Mouse (Mus musculus): ENCODE data around the gene Creld1.

DNA sequence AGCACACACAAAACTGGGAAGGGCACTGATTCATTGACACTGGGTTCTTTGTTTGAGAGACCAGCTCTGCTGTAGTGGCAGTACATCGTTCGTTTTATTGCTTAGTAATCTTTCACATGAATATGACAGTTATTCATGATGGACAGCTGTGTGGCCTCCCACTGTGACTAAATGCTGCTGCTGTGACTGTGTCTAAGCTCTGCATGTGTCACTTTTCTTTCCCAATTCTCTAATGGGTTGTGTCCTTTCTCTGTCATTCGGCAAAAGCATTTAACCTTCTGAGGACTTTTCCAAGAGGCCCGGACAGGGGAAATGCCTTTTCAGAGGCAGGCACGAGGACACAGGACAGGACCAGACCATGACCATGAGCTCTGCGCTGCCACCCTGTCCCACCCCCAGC, 30.8 kb downstream of the Creld1 start:
- TF ChIP-seq TAL1 (IDR thresholded peaks at IDR 0.05; ENCODE audit: low read length) (no peak), GATA1 (IDR thresholded peaks at IDR 0.05; ENCODE audit: low read length) (no peak)
